Mouse (Mus musculus) retina, embryonic 14.5 days (tissue): ENCODE results near the gene Jam2.

Experiments
- DNase-seq: peaks from one replicate; pipeline ENCODE4 v3.0.0-alpha.2; 2015; ENCODE audit warnings: low spot score

Gene Jam2

DNA sequence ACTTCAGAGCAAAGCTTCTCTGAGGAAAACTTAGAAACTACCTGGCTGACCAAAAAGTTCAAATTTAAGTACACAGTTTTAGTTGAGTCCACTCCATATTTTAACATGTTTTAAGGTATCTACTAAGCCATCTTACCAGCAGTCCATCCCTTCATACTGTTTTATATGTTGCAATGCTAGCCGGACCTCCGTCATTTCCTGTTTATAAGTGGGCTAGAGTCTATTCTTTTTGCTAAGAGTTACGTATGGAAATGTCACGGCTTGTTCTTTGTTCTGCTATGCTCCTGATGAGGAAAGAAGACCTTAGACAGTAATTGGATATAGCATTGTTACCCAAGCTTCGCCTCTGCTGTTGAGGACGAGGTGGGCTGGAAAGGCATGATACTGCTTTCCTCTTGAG is 79.6 kb downstream of the Jam2 start:
- DNase-seq = no peak

DNA sequence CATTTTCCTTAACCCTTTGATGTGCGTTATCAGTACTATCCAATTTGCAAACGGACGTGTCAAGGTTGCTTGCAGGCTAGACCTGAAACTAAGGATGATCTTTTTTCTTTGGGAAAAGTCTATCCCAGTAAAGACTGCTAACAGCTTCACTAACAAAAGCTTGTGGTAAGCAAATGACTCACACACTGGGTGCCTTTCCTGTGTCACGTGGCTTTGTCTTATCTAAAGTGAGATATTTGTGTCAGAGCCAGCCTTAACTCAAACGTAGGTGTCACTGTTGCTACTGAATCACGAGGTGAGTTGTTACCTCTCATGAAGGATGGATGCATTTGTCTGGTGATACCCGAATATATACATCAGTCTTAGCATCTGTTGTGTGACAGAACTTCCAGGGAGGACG is 90.7 kb downstream of the Jam2 start:
- no peak for DNase-seq

DNA sequence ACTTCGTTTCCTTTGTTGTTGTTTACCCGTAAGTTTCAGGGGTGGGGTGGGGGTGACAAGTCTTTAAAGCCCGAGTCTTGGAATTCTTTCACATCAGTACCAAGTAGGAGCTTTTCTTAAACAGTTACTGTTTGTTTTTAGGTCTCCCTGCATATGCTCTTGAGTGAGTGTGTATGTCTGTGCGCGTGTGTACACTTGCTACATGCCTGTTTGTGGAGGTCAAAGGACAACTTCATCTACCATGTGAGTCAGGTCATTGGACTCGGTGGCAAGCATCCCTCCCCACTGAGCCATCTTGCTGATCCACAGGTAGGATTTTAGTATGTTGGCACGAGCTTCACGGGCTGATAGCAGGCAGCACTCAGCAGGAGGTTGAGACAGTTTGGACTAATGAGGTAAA is 99.9 kb downstream of the Jam2 start:
- DNase-seq = no peak

DNA sequence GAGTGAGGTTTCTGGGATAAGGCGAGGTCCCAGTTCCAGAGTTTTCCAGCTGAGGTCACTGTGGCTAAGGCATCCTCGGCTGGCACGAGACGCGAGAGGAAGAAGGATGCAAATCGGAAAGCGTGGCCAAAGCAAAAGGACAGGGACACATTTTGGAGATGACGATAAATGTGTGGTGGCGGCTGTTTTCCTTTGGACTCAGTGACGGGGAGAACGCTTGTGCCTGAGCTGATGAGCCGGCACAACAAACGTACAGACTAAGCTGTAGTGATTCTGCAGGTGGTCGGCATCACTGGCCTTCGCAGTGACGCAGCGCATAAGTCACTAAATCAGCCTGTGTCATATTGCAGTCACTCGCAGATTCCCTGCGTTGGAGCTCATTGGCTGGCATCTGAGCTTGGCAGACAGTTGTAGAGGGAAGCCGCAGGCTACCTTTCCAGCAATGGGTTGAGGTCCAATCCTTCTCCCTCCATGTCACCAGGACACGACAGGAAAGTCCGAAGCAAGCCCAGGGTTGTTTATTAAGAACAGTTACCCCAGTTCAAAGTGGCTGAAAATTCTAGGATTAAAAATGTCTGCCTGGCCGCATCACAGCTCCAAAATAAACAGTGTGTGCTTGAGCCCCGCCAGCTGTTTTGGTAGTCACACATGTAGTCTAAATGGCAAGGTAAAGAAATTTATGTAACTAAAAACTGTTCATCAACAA is 101.2 kb downstream of the Jam2 start:
- no peak for DNase-seq
